Mouse (Mus musculus) embryonic facial prominence, embryonic 11.5 days (tissue): ENCODE measurements around the gene Daam1. TPM values are rescaled to one million over a fixed set of nuclear protein-coding genes. Genes with fewer than 3 reads are reported as not detected.

Source experiments
- ATAC-seq: fragments of 200-750 bp; cut with Nextera tagmentation; replicated peaks from 2 replicates; pipeline ENCODE4 v1.8.0; 2017; ENCODE audit warnings: low read depth; ENCODE audit not compliant: insufficient number of reproducible peaks, low FRiP score, low TSS enrichment
- DNase-seq: peaks from one replicate; pipeline ENCODE4 v3.0.0-alpha.2; 2015; ENCODE audit warnings: low spot score
- H3K27ac ChIP-seq: fragments of 300-500 bp; sonication (generic); replicated peaks from 2 replicates; pipeline ENCODE4 v1.5.1; 2014; ENCODE audit warnings: mild to moderate bottlenecking, low read depth, low read length, control low read depth
- H3K27me3 ChIP-seq: fragments of 300-500 bp; sonication (generic); 2 replicates; pipeline ENCODE4 v1.6.1; 2014; ENCODE audit warnings: mild to moderate bottlenecking, low read length, moderate library complexity, mixed read lengths; ENCODE audit not compliant: control insufficient read depth, insufficient read depth
- H3K36me3 ChIP-seq: fragments of 300-500 bp; sonication (generic); replicated peaks from 2 replicates; pipeline ENCODE4 v1.6.1; 2014; ENCODE audit warnings: low read depth, mild to moderate bottlenecking, low read length, moderate library complexity, mixed read lengths; ENCODE audit not compliant: control insufficient read depth, insufficient read depth
- H3K4me1 ChIP-seq: fragments of 300-500 bp; sonication (generic); 2 replicates; pipeline ENCODE4 v1.6.1; 2014; ENCODE audit warnings: low read length, mixed read lengths; ENCODE audit not compliant: control insufficient read depth, insufficient read depth
- H3K4me2 ChIP-seq: fragments of 300-500 bp; sonication (generic); 2 replicates; pipeline ENCODE4 v1.6.1; 2014; ENCODE audit warnings: low read depth, mild to moderate bottlenecking, control low read depth, low read length, moderate library complexity
- H3K4me3 ChIP-seq: fragments of 300-500 bp; sonication (generic); 2 replicates; pipeline ENCODE4 v1.5.1; 2014; ENCODE audit warnings: low read depth, low read length, control low read depth
- H3K9ac ChIP-seq: fragments of 300-500 bp; sonication (generic); replicated peaks from 2 replicates; pipeline ENCODE4 v1.6.1; 2014; ENCODE audit warnings: mild to moderate bottlenecking, control low read depth, low read length
- H3K9me3 ChIP-seq: fragments of 300-500 bp; sonication (generic); replicated peaks from 2 replicates; pipeline ENCODE4 v1.6.1; 2016; ENCODE audit warnings: mild to moderate bottlenecking, low read length, inconsistent platforms, mixed read lengths; ENCODE audit not compliant: control insufficient read depth
- WGBS: fragments of 180-500 bp; shearing (Covaris S2); extraction: QIAGEN DNeasy Blood & Tissue Kit; methylation state at CpG from one replicate; pipeline ENCODE4 v1.1.7; 2014; 5-methylcytosine and 5-hydroxymethylcytosine counted together
- polyA plus RNA-seq: library from polyadenylated mRNA; unstranded; fragments of >200 nt; fragmentation: Nextera tagmentation; extraction: Ambion mirVana; gene quantifications from 2 replicates; pipeline ENCODE4 v1.2.1, GENCODE M21; 2014

The Daam1 gene
- polyA plus RNA-seq, 1 experiment from 2014 or later: 16.3 TPM

GRCm38 (mm10) chr12:71946448-71946847 is 115.6 kb downstream of the Daam1 start:
- Histone ChIP-seq H3K9me3 (no peaks in the 10 kb centered on the region), H3K27ac (no peak overlapping the region), H3K27me3 (no peaks in the 10 kb centered on the region), H3K9ac (no peak overlapping the region), H3K36me3 (no peaks in the 10 kb centered on the region), H3K4me3 (no peak overlapping the region), H3K4me2 (no peak overlapping the region), H3K4me1 (no peaks in the 10 kb centered on the region)
- DNase-seq: no peak
- ATAC-seq: no peak
- 85% methylated on average over 8 of the region's 8 CpGs for WGBS

DNA sequence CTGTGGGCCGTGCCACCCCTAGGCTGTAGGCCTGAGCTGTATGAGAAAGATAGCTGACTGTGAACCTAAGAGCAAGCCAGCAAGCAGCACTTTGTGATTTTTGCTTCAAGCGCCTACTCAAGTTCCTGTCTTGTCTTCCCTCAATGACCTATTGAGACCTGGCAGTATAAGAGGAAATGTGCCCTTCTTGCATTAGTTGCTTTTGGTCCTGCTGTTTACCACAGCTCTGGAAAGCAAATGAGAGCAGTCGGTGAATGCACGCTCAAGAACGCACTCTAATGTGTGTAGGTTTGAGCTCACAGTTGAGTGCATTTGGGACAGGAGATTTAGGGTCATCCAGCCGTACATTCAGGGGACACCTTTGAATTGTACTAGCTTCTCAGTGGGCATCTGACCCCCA is 118.1 kb downstream of the Daam1 start:
- ATAC-seq (no peak), DNase-seq (no peak)
- no peaks in the 10 kb centered on the region for H3K27me3 ChIP-seq
- H3K9me3 ChIP-seq: no peaks in the 10 kb centered on the region
- no peak overlapping the region for H3K4me2 ChIP-seq
- no peak overlapping the region for H3K27ac ChIP-seq
- H3K4me1 ChIP-seq: no peaks in the 10 kb centered on the region
- no peak overlapping the region for H3K4me3 ChIP-seq
- H3K36me3 ChIP-seq: no peaks in the 10 kb centered on the region
- H3K9ac ChIP-seq: no peak overlapping the region
- 95% methylated on average over 6 of the region's 6 CpGs for WGBS

DNA sequence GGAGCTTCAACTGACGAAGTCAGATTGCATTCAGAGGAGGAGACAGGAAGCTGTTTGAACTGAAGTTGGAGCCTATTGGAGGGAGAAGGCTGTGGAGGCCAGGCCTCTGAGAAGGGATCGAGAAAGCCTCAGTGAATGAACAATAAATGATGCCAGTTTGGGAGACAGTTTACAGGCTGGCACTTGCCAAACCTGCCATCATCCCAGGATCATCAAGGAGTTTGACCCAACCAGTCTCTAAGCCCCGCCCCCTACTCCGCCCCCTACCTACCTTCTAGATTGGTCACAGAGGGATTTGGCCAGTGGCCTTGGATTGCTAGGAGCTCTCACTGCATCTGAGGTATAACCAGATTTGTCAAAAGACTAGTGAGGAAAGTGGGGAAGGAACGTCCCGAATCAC is 118.7 kb downstream of the Daam1 start:
- Histone ChIP-seq H3K4me1 (no peaks in the 10 kb centered on the region), H3K9ac (no peak overlapping the region), H3K9me3 (no peaks in the 10 kb centered on the region), H3K4me3 (no peak overlapping the region), H3K36me3 (no peaks in the 10 kb centered on the region), H3K27me3 (no peaks in the 10 kb centered on the region), H3K27ac (no peak overlapping the region), H3K4me2 (no peak overlapping the region)
- ATAC-seq: no peak
- 96% methylated on average over 6 of the region's 6 CpGs for WGBS
- DNase-seq: no peak

DNA sequence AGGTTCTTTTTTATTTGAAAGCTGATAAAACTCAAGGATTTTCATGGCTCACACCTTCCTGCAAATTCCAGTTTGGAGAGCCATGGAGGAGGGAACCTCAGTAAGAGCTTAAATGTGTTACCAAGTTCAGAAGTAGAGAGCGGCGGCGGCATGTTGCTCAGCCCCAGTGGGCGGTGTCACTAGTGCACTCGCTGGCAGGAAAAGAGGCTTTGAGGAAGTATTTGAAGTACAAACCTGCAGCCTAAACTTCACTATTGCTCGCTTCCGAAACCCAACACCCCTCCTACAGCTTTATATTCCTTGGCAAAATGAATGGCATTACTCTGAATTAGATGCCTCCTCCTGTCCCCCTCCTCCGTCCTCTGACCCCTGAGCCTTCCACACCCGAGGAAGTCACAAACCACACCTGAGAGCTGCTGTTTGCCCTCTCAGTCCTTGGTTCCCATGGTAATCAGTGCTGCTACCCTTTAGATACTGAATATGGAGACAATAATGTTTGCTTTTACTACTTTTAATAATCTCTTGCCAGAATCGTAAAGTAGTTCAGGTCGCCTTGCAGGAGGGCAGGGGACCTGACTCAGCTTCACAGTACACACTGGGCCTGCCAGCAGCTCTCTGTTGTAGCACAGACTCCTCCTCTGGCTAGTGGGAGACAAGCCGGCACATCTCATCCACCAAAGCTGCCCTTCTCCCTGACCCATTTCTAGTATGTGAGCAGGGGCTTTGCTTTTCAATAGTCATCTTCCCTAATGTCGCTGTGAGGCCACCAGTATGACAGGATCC is 119.4 kb downstream of the Daam1 start:
- H3K9me3 ChIP-seq: no peaks in the 10 kb centered on the region
- DNase-seq (no peak), ATAC-seq (no peak)
- 89% methylated on average over 13 of the region's 13 CpGs for WGBS
- H3K4me2 ChIP-seq: no peak overlapping the region
- H3K4me3 ChIP-seq: no peak overlapping the region
- H3K9ac ChIP-seq: no peak overlapping the region
- no peak overlapping the region for H3K27ac ChIP-seq
- H3K27me3 ChIP-seq: no peaks in the 10 kb centered on the region
- H3K4me1 ChIP-seq: no peaks in the 10 kb centered on the region
- no peaks in the 10 kb centered on the region for H3K36me3 ChIP-seq

GRCm38 (mm10) chr12:71954180-71954935 is 123.5 kb downstream of the Daam1 start:
- ATAC-seq (no peak), DNase-seq (no peak)
- Histone ChIP-seq H3K9ac (no peak overlapping the region), H3K4me1 (no peaks in the 10 kb centered on the region), H3K4me3 (no peak overlapping the region), H3K27ac (no peak overlapping the region), H3K36me3 (no peaks in the 10 kb centered on the region), H3K9me3 (no peaks in the 10 kb centered on the region), H3K4me2 (no peak overlapping the region), H3K27me3 (no peaks in the 10 kb centered on the region)
- WGBS: 76% methylated on average over 5 of the region's 5 CpGs

DNA sequence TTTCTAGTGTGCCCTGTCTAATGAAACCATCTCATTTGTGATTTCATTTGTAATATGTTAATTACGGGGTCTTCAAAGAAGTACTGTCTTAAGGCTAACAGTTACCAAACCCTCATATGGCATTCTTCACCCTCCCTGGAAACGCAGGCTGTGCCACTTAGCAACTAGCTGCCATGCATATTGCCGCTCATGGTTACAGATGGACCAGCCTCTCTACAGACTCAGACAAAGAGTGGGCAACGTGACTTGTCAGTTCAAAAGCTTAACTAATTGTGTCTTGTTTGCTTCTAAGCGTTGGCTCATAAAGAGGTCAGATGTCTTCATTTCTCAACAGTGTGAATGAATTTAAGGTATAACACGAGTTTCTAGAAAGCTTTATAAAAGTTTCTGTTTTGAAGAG is 126.1 kb downstream of the Daam1 start:
- DNase-seq (no peak), ATAC-seq (no peak)
- Histone ChIP-seq H3K4me1 (no peaks in the 10 kb centered on the region), H3K36me3 (no peaks in the 10 kb centered on the region; the same call in 1 of the 2 replicates), H3K27me3 (no peaks in the 10 kb centered on the region), H3K27ac (no peak overlapping the region), H3K4me2 (no peak overlapping the region), H3K9ac (no peak overlapping the region), H3K4me3 (no peak overlapping the region), H3K9me3 (no peaks in the 10 kb centered on the region)
- 77% methylated on average over 6 of the region's 6 CpGs for WGBS

- no peaks in the 10 kb centered on the region; the same call in 1 of the 2 replicates for H3K36me3 ChIP-seq
- H3K4me2 ChIP-seq: no peak overlapping the region
- no peaks in the 10 kb centered on the region for H3K27me3 ChIP-seq
- no peak overlapping the region for H3K4me3 ChIP-seq
- DNase-seq: no peak
- no peak overlapping the region for H3K9ac ChIP-seq
- no peaks in the 10 kb centered on the region for H3K9me3 ChIP-seq
- no peak overlapping the region for H3K27ac ChIP-seq
- H3K4me1 ChIP-seq: no peaks in the 10 kb centered on the region
- ATAC-seq: no peak
- WGBS: 71% methylated on average over 5 of the region's 5 CpGs
Measured at GRCm38 (mm10) chr12:71957496-71957895, 126.6 kb downstream of the Daam1 start.

DNA sequence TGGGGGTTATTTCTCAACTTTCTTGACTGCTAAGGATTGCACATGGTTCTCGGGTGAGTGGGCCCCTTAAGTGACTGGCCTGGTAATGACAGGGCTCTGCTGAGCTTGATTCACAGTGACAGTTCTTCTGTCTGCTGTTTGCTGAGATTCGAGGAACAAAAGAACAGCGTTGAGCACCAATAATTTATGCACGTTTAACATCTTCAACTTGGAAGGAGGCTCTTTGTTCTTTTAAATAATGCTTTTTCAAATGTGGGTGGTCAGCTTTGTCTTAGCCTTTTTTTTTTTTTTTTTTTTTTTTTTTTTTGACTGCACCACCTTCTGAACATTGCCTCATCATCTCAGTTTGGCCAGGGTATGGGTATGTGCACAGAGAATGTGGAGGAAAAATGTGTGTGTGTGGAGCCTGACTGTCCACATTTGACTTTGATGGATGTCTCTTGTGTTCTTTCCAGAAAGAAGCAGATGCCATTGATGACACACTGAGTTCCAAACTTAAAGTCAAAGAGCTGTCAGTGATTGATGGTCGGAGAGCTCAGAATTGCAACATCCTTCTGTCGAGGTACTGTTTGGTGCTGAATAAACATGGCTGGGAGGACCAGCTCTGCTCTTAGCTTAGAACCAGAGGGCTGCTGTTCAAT is 128.6 kb downstream of the Daam1 start:
- Histone ChIP-seq H3K36me3 (no peaks in the 10 kb centered on the region; the same call in 1 of the 2 replicates), H3K4me3 (no peak overlapping the region), H3K4me2 (no peak overlapping the region), H3K4me1 (no peaks in the 10 kb centered on the region), H3K9me3 (no peaks in the 10 kb centered on the region), H3K27me3 (no peaks in the 10 kb centered on the region), H3K27ac (no peak overlapping the region), H3K9ac (no peak overlapping the region)
- ATAC-seq (no peak), DNase-seq (peak; percentile 12)
- 55% methylated on average over 6 of the region's 6 CpGs for WGBS
